Mouse (Mus musculus) heart, embryonic 15.5 days (tissue): ENCODE results near the gene Ankrd45. TPM values are rescaled to one million over a fixed set of nuclear protein-coding genes. Genes with fewer than 3 reads are reported as not detected.
A peak's percentile ranks its signal among the peaks of the same experiment; 100 is the strongest.

Experiments used
- ATAC-seq: fragments of 200-750 bp; cut with Nextera tagmentation; replicated peaks from 2 replicates; pipeline ENCODE4 v1.8.0; 2017; ENCODE audit warnings: low read depth, moderate TSS enrichment; ENCODE audit not compliant: insufficient number of reproducible peaks, insufficient read depth, low FRiP score
- H3K27ac ChIP-seq: fragments of 300-500 bp; sonication (generic); 2 replicates; pipeline ENCODE4 v1.5.1; 2015; ENCODE audit warnings: mild to moderate bottlenecking, inconsistent platforms
- H3K27me3 ChIP-seq: fragments of 300-500 bp; sonication (generic); 2 replicates; pipeline ENCODE4 v1.6.1; 2015; ENCODE audit warnings: inconsistent platforms
- H3K36me3 ChIP-seq: fragments of 300-500 bp; sonication (generic); 2 replicates; pipeline ENCODE4 v1.6.1; 2015; ENCODE audit warnings: mild to moderate bottlenecking, inconsistent platforms
- H3K4me1 ChIP-seq: fragments of 300-500 bp; sonication (generic); replicated peaks from 2 replicates; pipeline ENCODE4 v1.6.1; 2015; ENCODE audit warnings: inconsistent platforms
- H3K4me2 ChIP-seq: fragments of 300-500 bp; sonication (generic); 2 replicates; pipeline ENCODE4 v1.6.1; 2015; ENCODE audit warnings: inconsistent platforms, mild to moderate bottlenecking, moderate library complexity
- H3K4me3 ChIP-seq: fragments of 300-500 bp; sonication (generic); 2 replicates; pipeline ENCODE4 v1.5.1; 2015; ENCODE audit warnings: mild to moderate bottlenecking, inconsistent platforms
- H3K9ac ChIP-seq: fragments of 300-500 bp; sonication (generic); 2 replicates; pipeline ENCODE4 v1.6.1; 2015; ENCODE audit warnings: mild to moderate bottlenecking, inconsistent platforms
- H3K9me3 ChIP-seq: fragments of 300-500 bp; sonication (generic); replicated peaks from 2 replicates; pipeline ENCODE4 v1.6.1; 2016; ENCODE audit warnings: inconsistent platforms
- WGBS: fragments of 180-500 bp; shearing (Covaris S2); methylation state at CpG from one replicate; pipeline ENCODE4 v1.1.7; 2015; ENCODE audit warnings: mixed read lengths; 5-methylcytosine and 5-hydroxymethylcytosine counted together
- polyA plus RNA-seq: library from polyadenylated mRNA; unstranded; fragments of >200 nt; fragmentation: Nextera tagmentation; extraction: Ambion mirVana; gene quantifications from 2 replicates; pipeline ENCODE4 v1.2.1, GENCODE M21; 2015

Ankrd45 gene
- 3.6 and 4.3 TPM in 2 replicates for polyA plus RNA-seq

GRCm38 (mm10) chr1:161142531-161143159 lies at the start of gene Ankrd45:
Gene Ankrd45 (plus strand): TSS chr1:161142691.
- 6% methylated on average over 33 of the region's 33 CpGs for WGBS
- H3K9ac ChIP-seq: peak within 1 kb of the TSS; percentile 44
- H3K27me3 ChIP-seq: no peaks in the 10 kb centered on the region
- peak; percentile 74; the same call in 1 of the 2 replicates for ATAC-seq
- H3K27ac ChIP-seq: no peak within 1 kb of the TSS
- H3K9me3 ChIP-seq: no peaks in the 10 kb centered on the region
- peak within 1 kb of the TSS; percentile 81 for H3K4me2 ChIP-seq
- no peaks in the 10 kb centered on the region for H3K36me3 ChIP-seq
- H3K4me3 ChIP-seq: peak within 1 kb of the TSS; percentile 49
- peaks cover 11% of the 10 kb centered on the region; the same call in 1 of the 2 replicates for H3K4me1 ChIP-seq

- no peak for ATAC-seq
- Histone ChIP-seq H3K36me3 (peaks cover 38% of the 10 kb centered on the region), H3K4me3 (no peak overlapping the region), H3K9me3 (no peaks in the 10 kb centered on the region), H3K27ac (no peak overlapping the region), H3K27me3 (no peaks in the 10 kb centered on the region), H3K4me2 (no peak overlapping the region), H3K4me1 (no peaks in the 10 kb centered on the region), H3K9ac (no peak overlapping the region)
- WGBS: 89% methylated on average over 4 of the region's 4 CpGs
These were observed 42.6 kb upstream of the Ankrd45 start for GRCm38 (mm10) chr1:161099721-161100405.

GRCm38 (mm10) chr1:161103842-161104241 lies 38.6 kb upstream of the Ankrd45 start:
- ATAC-seq: no peak
- 74% methylated on average over 1 of the region's 1 CpGs for WGBS
- H3K36me3 ChIP-seq: peaks cover 31% of the 10 kb centered on the region

GRCm38 (mm10) chr1:161109216-161109615 lies 33.3 kb upstream of the Ankrd45 start:
- Histone ChIP-seq H3K27ac (no peak overlapping the region), H3K4me2 (no peak overlapping the region), H3K36me3 (peaks cover 21% of the 10 kb centered on the region), H3K9me3 (no peaks in the 10 kb centered on the region), H3K4me1 (no peaks in the 10 kb centered on the region), H3K27me3 (no peaks in the 10 kb centered on the region), H3K9ac (no peak overlapping the region), H3K4me3 (no peak overlapping the region)
- WGBS: 86% methylated on average over 8 of the region's 8 CpGs
- ATAC-seq: no peak

More at GRCm38 (mm10) chr1:161103842-161104241, 38.6 kb upstream of the Ankrd45 start:
- Histone ChIP-seq H3K4me1 (no peaks in the 10 kb centered on the region), H3K9me3 (no peaks in the 10 kb centered on the region), H3K27me3 (no peaks in the 10 kb centered on the region), H3K27ac (no peak overlapping the region), H3K4me3 (no peak overlapping the region), H3K4me2 (no peak overlapping the region), H3K9ac (no peak overlapping the region)

GRCm38 (mm10) chr1:161114591-161114990 lies 27.9 kb upstream of the Ankrd45 start:
- Histone ChIP-seq H3K4me2 (no peak overlapping the region), H3K4me3 (no peak overlapping the region), H3K36me3 (peaks cover under 1% of the 10 kb centered on the region; the same call in 1 of the 2 replicates), H3K27ac (no peak overlapping the region), H3K27me3 (no peaks in the 10 kb centered on the region), H3K9ac (no peak overlapping the region), H3K4me1 (no peaks in the 10 kb centered on the region), H3K9me3 (no peaks in the 10 kb centered on the region)
- no peak for ATAC-seq

- no peaks in the 10 kb centered on the region for H3K27me3 ChIP-seq
- H3K4me3 ChIP-seq: no peak overlapping the region
- H3K4me1 ChIP-seq: no peaks in the 10 kb centered on the region
- H3K27ac ChIP-seq: no peak overlapping the region
- H3K4me2 ChIP-seq: no peak overlapping the region
- 91% methylated on average over 10 of the region's 10 CpGs for WGBS
- H3K9me3 ChIP-seq: no peaks in the 10 kb centered on the region
- no peak overlapping the region for H3K9ac ChIP-seq
- ATAC-seq: no peak
- 0 out of 2 replicates have a peak, but pooled peaks cover 4% of the 10 kb centered on the region for H3K36me3 ChIP-seq
These were observed 19.7 kb upstream of the Ankrd45 start for GRCm38 (mm10) chr1:161122661-161123418.

- Histone ChIP-seq H3K27ac (no peak overlapping the region), H3K4me1 (peaks cover 10% of the 10 kb centered on the region), H3K27me3 (no peaks in the 10 kb centered on the region), H3K4me2 (no peak overlapping the region), H3K9ac (no peak overlapping the region), H3K36me3 (no peaks in the 10 kb centered on the region), H3K9me3 (no peaks in the 10 kb centered on the region), H3K4me3 (no peak overlapping the region)
- ATAC-seq: no peak
- 72% methylated on average over 1 of the region's 1 CpGs for WGBS
These were observed 16.0 kb upstream of the Ankrd45 start for GRCm38 (mm10) chr1:161126461-161126860.

- peak within 1 kb of the TSS; percentile 89 for H3K27ac ChIP-seq
These were observed 11.5 kb upstream of the Ankrd45 start, which contains the start of gene Klhl20 for GRCm38 (mm10) chr1:161130726-161131664. Gene Klhl20 (minus strand): TSS chr1:161131511.

GRCm38 (mm10) chr1:161139496-161139895 lies 3.0 kb upstream of the Ankrd45 start:
- H3K4me1 ChIP-seq: peaks cover 11% of the 10 kb centered on the region; the same call in 1 of the 2 replicates
- 65% methylated on average over 2 of the region's 2 CpGs for WGBS

More at GRCm38 (mm10) chr1:161130726-161131664, 11.5 kb upstream of the Ankrd45 start, which contains the start of gene Klhl20:
- H3K4me1 ChIP-seq: peaks cover 10% of the 10 kb centered on the region
- H3K36me3 ChIP-seq: no peaks in the 10 kb centered on the region
- H3K9me3 ChIP-seq: no peaks in the 10 kb centered on the region
- peak; percentile 91 for ATAC-seq
- H3K4me3 ChIP-seq: peak within 1 kb of the TSS; percentile 75
- WGBS: 1% methylated on average over 41 of the region's 41 CpGs
- H3K9ac ChIP-seq: peak within 1 kb of the TSS; percentile 71
- peak within 1 kb of the TSS; percentile 71 for H3K4me2 ChIP-seq
- H3K27me3 ChIP-seq: peaks cover 5% of the 10 kb centered on the region; the same call in 1 of the 2 replicates

GRCm38 (mm10) chr1:161140026-161140762 lies 2.3 kb upstream of the Ankrd45 start:
- no peak for ATAC-seq
- no peak overlapping the region for H3K4me3 ChIP-seq
- peaks cover 11% of the 10 kb centered on the region; the same call in 1 of the 2 replicates for H3K4me1 ChIP-seq
- no peaks in the 10 kb centered on the region for H3K9me3 ChIP-seq
- H3K9ac ChIP-seq: no peak overlapping the region
- H3K27me3 ChIP-seq: no peaks in the 10 kb centered on the region
- H3K27ac ChIP-seq: no peak overlapping the region
- WGBS: 73% methylated on average over 9 of the region's 9 CpGs
- no peak overlapping the region for H3K4me2 ChIP-seq
- H3K36me3 ChIP-seq: no peaks in the 10 kb centered on the region

More at GRCm38 (mm10) chr1:161139496-161139895, 3.0 kb upstream of the Ankrd45 start:
- H3K4me3 ChIP-seq: no peak overlapping the region
- no peak overlapping the region for H3K9ac ChIP-seq
- no peak overlapping the region for H3K27ac ChIP-seq
- no peak overlapping the region for H3K4me2 ChIP-seq
- H3K36me3 ChIP-seq: no peaks in the 10 kb centered on the region
- no peaks in the 10 kb centered on the region for H3K27me3 ChIP-seq
- H3K9me3 ChIP-seq: no peaks in the 10 kb centered on the region
- no peak for ATAC-seq
